Mouse (Mus musculus): ENCODE measurements around the gene Fam83e. TPM values are rescaled to one million over a fixed set of nuclear protein-coding genes. Genes with fewer than 3 reads are reported as not detected.

Fam83e gene
- polyA plus RNA-seq, 1 experiment from 2014 or later, result 0.39 TPM

- Histone ChIP-seq H3K9ac (ENCODE audit: low read length) (peak overlapping the region; percentile 52), H3K27me3 (ENCODE audit: control insufficient read depth, insufficient read depth, low read length) (peaks cover 25% of the 10 kb centered on the region), H3K4me1 (ENCODE audit: control insufficient read depth, insufficient read depth, low read length) (peaks cover 25% of the 10 kb centered on the region), H3K9me3 (replicated peaks; ENCODE audit: control insufficient read depth, low read length) (no peaks in the 10 kb centered on the region), H3K36me3 (ENCODE audit: control insufficient read depth, insufficient read depth) (no peaks in the 10 kb centered on the region), H3K4me2 (ENCODE audit: low read depth, low read length) (peak overlapping the region; percentile 76), H3K4me3 (ENCODE audit: low read length) (peak overlapping the region; percentile 43), H3K27ac (ENCODE audit: low read length) (no peak overlapping the region)
- ATAC-seq (replicated peaks; ENCODE audit: extremely low read depth, insufficient read depth, low FRiP score), result no peak
- under 1% methylated on average over 19 of the region's 20 CpGs for WGBS
Measured at GRCm38 (mm10) chr7:45700301-45701015, 20.6 kb upstream of the Fam83e start.

- peak overlapping the region; percentile 76 for H3K4me2 ChIP-seq (ENCODE audit: low read depth, low read length)
- no peaks in the 10 kb centered on the region for H3K9me3 ChIP-seq (replicated peaks; ENCODE audit: control insufficient read depth, low read length)
- H3K36me3 ChIP-seq (ENCODE audit: control insufficient read depth, insufficient read depth), result no peaks in the 10 kb centered on the region
- peak overlapping the region; percentile 37 for H3K4me3 ChIP-seq (ENCODE audit: low read length)
- peaks cover 31% of the 10 kb centered on the region for H3K4me1 ChIP-seq (ENCODE audit: control insufficient read depth, insufficient read depth, low read length)
- H3K9ac ChIP-seq (ENCODE audit: low read length), result peak overlapping the region; percentile 58
- 27% methylated on average over 11 of the region's 11 CpGs for WGBS
- ATAC-seq (replicated peaks; ENCODE audit: extremely low read depth, insufficient read depth, low FRiP score), result no peak
- H3K27ac ChIP-seq (ENCODE audit: low read length), result peak overlapping the region; percentile 50; the same call in 1 of the 2 replicates
- peaks cover 25% of the 10 kb centered on the region for H3K27me3 ChIP-seq (ENCODE audit: control insufficient read depth, insufficient read depth, low read length)
Measured at GRCm38 (mm10) chr7:45701072-45701471, 19.9 kb upstream of the Fam83e start.

- Histone ChIP-seq H3K4me2 (ENCODE audit: low read depth, low read length) (peak overlapping the region; percentile 76), H3K36me3 (ENCODE audit: control insufficient read depth, insufficient read depth) (no peaks in the 10 kb centered on the region), H3K27ac (ENCODE audit: low read length) (no peak overlapping the region), H3K9ac (ENCODE audit: low read length) (no peak overlapping the region), H3K4me3 (ENCODE audit: low read length) (no peak overlapping the region), H3K27me3 (ENCODE audit: control insufficient read depth, insufficient read depth, low read length) (peaks cover 25% of the 10 kb centered on the region), H3K4me1 (ENCODE audit: control insufficient read depth, insufficient read depth, low read length) (peaks cover 35% of the 10 kb centered on the region), H3K9me3 (replicated peaks; ENCODE audit: control insufficient read depth, low read length) (no peaks in the 10 kb centered on the region)
- ATAC-seq (replicated peaks; ENCODE audit: extremely low read depth, insufficient read depth, low FRiP score), result no peak
- WGBS, result 86% methylated on average over 11 of the region's 11 CpGs
Measured at GRCm38 (mm10) chr7:45701607-45702006, 19.4 kb upstream of the Fam83e start.

- no peak for ATAC-seq (replicated peaks; ENCODE audit: extremely low read depth, insufficient read depth, low FRiP score)
- 86% methylated on average over 11 of the region's 11 CpGs for WGBS
- Histone ChIP-seq H3K4me2 (ENCODE audit: low read depth, low read length) (no peak overlapping the region), H3K4me3 (ENCODE audit: low read length) (no peak overlapping the region), H3K27ac (ENCODE audit: low read length) (no peak overlapping the region), H3K9ac (ENCODE audit: low read length) (no peak overlapping the region), H3K9me3 (replicated peaks; ENCODE audit: control insufficient read depth, low read length) (no peaks in the 10 kb centered on the region), H3K36me3 (ENCODE audit: control insufficient read depth, insufficient read depth) (no peaks in the 10 kb centered on the region), H3K27me3 (ENCODE audit: control insufficient read depth, insufficient read depth, low read length) (peaks cover 25% of the 10 kb centered on the region), H3K4me1 (ENCODE audit: control insufficient read depth, insufficient read depth, low read length) (peaks cover 39% of the 10 kb centered on the region)
Measured at GRCm38 (mm10) chr7:45702316-45702715, 18.7 kb upstream of the Fam83e start.

GRCm38 (mm10) chr7:45702809-45703520, 18.0 kb upstream of the Fam83e start:
- Histone ChIP-seq H3K27ac (ENCODE audit: low read length) (no peak overlapping the region), H3K9me3 (replicated peaks; ENCODE audit: control insufficient read depth, low read length) (no peaks in the 10 kb centered on the region), H3K36me3 (ENCODE audit: control insufficient read depth, insufficient read depth) (no peaks in the 10 kb centered on the region), H3K4me3 (ENCODE audit: low read length) (no peak overlapping the region), H3K9ac (ENCODE audit: low read length) (no peak overlapping the region), H3K4me1 (ENCODE audit: control insufficient read depth, insufficient read depth, low read length) (peaks cover 45% of the 10 kb centered on the region), H3K4me2 (ENCODE audit: low read depth, low read length) (0 out of 2 replicates have a peak overlapping the region, but pooled peaks have one; percentile 99), H3K27me3 (ENCODE audit: control insufficient read depth, insufficient read depth, low read length) (peaks cover 23% of the 10 kb centered on the region)
- WGBS, result 85% methylated on average over 17 of the region's 17 CpGs
- ATAC-seq (replicated peaks; ENCODE audit: extremely low read depth, insufficient read depth, low FRiP score), result no peak

GRCm38 (mm10) chr7:45703521-45704033, 17.4 kb upstream of the Fam83e start:
- Histone ChIP-seq H3K9me3 (replicated peaks; ENCODE audit: control insufficient read depth, low read length) (no peaks in the 10 kb centered on the region), H3K4me3 (ENCODE audit: low read length) (peak overlapping the region; percentile 52), H3K36me3 (ENCODE audit: control insufficient read depth, insufficient read depth) (no peaks in the 10 kb centered on the region), H3K27me3 (ENCODE audit: control insufficient read depth, insufficient read depth, low read length) (peaks cover 19% of the 10 kb centered on the region), H3K27ac (ENCODE audit: low read length) (peak overlapping the region; percentile 91), H3K9ac (ENCODE audit: low read length) (peak overlapping the region; percentile 66), H3K4me1 (ENCODE audit: control insufficient read depth, insufficient read depth, low read length) (peaks cover 51% of the 10 kb centered on the region), H3K4me2 (ENCODE audit: low read depth, low read length) (peak overlapping the region; percentile 99)
- no peak for ATAC-seq (replicated peaks; ENCODE audit: extremely low read depth, insufficient read depth, low FRiP score)
- 44% methylated on average over 12 of the region's 12 CpGs for WGBS

- peak overlapping the region; percentile 91 for H3K27ac ChIP-seq (ENCODE audit: low read length)
- H3K4me2 ChIP-seq (ENCODE audit: low read depth, low read length), result peak overlapping the region; percentile 99
- peaks cover 14% of the 10 kb centered on the region for H3K27me3 ChIP-seq (ENCODE audit: control insufficient read depth, insufficient read depth, low read length)
- H3K4me3 ChIP-seq (ENCODE audit: low read length), result peak overlapping the region; percentile 52
- H3K9me3 ChIP-seq (replicated peaks; ENCODE audit: control insufficient read depth, low read length), result no peaks in the 10 kb centered on the region
- H3K9ac ChIP-seq (ENCODE audit: low read length), result peak overlapping the region; percentile 66
- peaks cover 53% of the 10 kb centered on the region for H3K4me1 ChIP-seq (ENCODE audit: control insufficient read depth, insufficient read depth, low read length)
- no peaks in the 10 kb centered on the region for H3K36me3 ChIP-seq (ENCODE audit: control insufficient read depth, insufficient read depth)
- under 1% methylated on average over 13 of the region's 13 CpGs for WGBS
- ATAC-seq (replicated peaks; ENCODE audit: extremely low read depth, insufficient read depth, low FRiP score), result peak; percentile 42
Measured at GRCm38 (mm10) chr7:45704046-45704559, 16.9 kb upstream of the Fam83e start.

GRCm38 (mm10) chr7:45704730-45705442, 16.1 kb upstream of the Fam83e start, which contains the start of gene Dbp:
TSS of gene Dbp (plus strand) at chr7:45705088.
- peak within 1 kb of the TSS; percentile 76 for H3K4me3 ChIP-seq (ENCODE audit: low read length)

More at GRCm38 (mm10) chr7:45704730-45705442, 16.1 kb upstream of the Fam83e start, which contains the start of gene Dbp:
- peak; percentile 85 for ATAC-seq (replicated peaks; ENCODE audit: extremely low read depth, insufficient read depth, low FRiP score)
- Histone ChIP-seq H3K36me3 (ENCODE audit: control insufficient read depth, insufficient read depth) (no peaks in the 10 kb centered on the region; the same call in 1 of the 2 replicates), H3K27ac (ENCODE audit: low read length) (peak within 1 kb of the TSS; percentile 95), H3K9me3 (replicated peaks; ENCODE audit: control insufficient read depth, low read length) (no peaks in the 10 kb centered on the region), H3K9ac (ENCODE audit: low read length) (peak within 1 kb of the TSS; percentile 91), H3K4me1 (ENCODE audit: control insufficient read depth, insufficient read depth, low read length) (peaks cover 47% of the 10 kb centered on the region), H3K27me3 (ENCODE audit: control insufficient read depth, insufficient read depth, low read length) (peaks cover 6% of the 10 kb centered on the region), H3K4me2 (ENCODE audit: low read depth, low read length) (peak within 1 kb of the TSS; percentile 99)
- WGBS, result under 1% methylated on average over 36 of the region's 36 CpGs

Data from heart, embryonic 16.5 days (tissue).